Mouse (Mus musculus): ENCODE data around the gene Prickle1. TPM values are rescaled to one million over a fixed set of nuclear protein-coding genes. Genes with fewer than 3 reads are reported as not detected.

Prickle1 gene
- polyA plus RNA-seq, 1 experiment: 1.9 TPM

GRCm38 (mm10) chr15:93627836-93628797, 32.4 kb upstream of the Prickle1 start:
- 52% methylated on average over 21 of the region's 21 CpGs for WGBS
- peak overlapping the region; percentile 12; the same call in 1 of the 2 replicates for H3K4me3 ChIP-seq (ENCODE audit: low read depth, low read length)
- H3K27ac ChIP-seq (ENCODE audit: insufficient read depth, low read depth, low read length): no peak overlapping the region
- H3K4me1 ChIP-seq (ENCODE audit: control insufficient read depth, insufficient read depth, insufficient read length, low read length): no peaks in the 10 kb centered on the region
- H3K27me3 ChIP-seq (ENCODE audit: control insufficient read depth, insufficient read depth, low read length): no peaks in the 10 kb centered on the region
- H3K36me3 ChIP-seq (ENCODE audit: control insufficient read depth, insufficient read depth, low read length): no peaks in the 10 kb centered on the region
- TF ChIP-seq CTCF (IDR thresholded peaks at IDR 0.05; ENCODE audit: extremely low read depth, insufficient read length, insufficient replicate concordance, low read depth, low read length): no peak
- no peak for TF ChIP-seq POLR2A (IDR thresholded peaks at IDR 0.05; ENCODE audit: low read depth, low read length)

- Histone ChIP-seq H3K4me1 (ENCODE audit: control insufficient read depth, insufficient read depth, insufficient read length, low read length) (no peaks in the 10 kb centered on the region), H3K27ac (ENCODE audit: insufficient read depth, low read depth, low read length) (no peak overlapping the region), H3K4me3 (ENCODE audit: low read depth, low read length) (no peak overlapping the region), H3K27me3 (ENCODE audit: control insufficient read depth, insufficient read depth, low read length) (no peaks in the 10 kb centered on the region), H3K36me3 (ENCODE audit: control insufficient read depth, insufficient read depth, low read length) (no peaks in the 10 kb centered on the region)
- 50% methylated on average over 4 of the region's 4 CpGs for WGBS
- TF ChIP-seq CTCF (IDR thresholded peaks at IDR 0.05; ENCODE audit: extremely low read depth, insufficient read length, insufficient replicate concordance, low read depth, low read length): no peak
- no peak for TF ChIP-seq POLR2A (IDR thresholded peaks at IDR 0.05; ENCODE audit: low read depth, low read length)
Observed at GRCm38 (mm10) chr15:93619551-93619950, 23.9 kb upstream of the Prickle1 start.

GRCm38 (mm10) chr15:93618442-93619150, 22.9 kb upstream of the Prickle1 start:
- no peak for TF ChIP-seq CTCF (IDR thresholded peaks at IDR 0.05; ENCODE audit: extremely low read depth, insufficient read length, insufficient replicate concordance, low read depth, low read length)
- TF ChIP-seq POLR2A (IDR thresholded peaks at IDR 0.05; ENCODE audit: low read depth, low read length): no peak
- Histone ChIP-seq H3K27me3 (ENCODE audit: control insufficient read depth, insufficient read depth, low read length) (no peaks in the 10 kb centered on the region), H3K36me3 (ENCODE audit: control insufficient read depth, insufficient read depth, low read length) (no peaks in the 10 kb centered on the region), H3K4me3 (ENCODE audit: low read depth, low read length) (no peak overlapping the region), H3K4me1 (ENCODE audit: control insufficient read depth, insufficient read depth, insufficient read length, low read length) (no peaks in the 10 kb centered on the region), H3K27ac (ENCODE audit: insufficient read depth, low read depth, low read length) (no peak overlapping the region)
- WGBS: 67% methylated on average over 6 of the region's 6 CpGs

- TF ChIP-seq CTCF (IDR thresholded peaks at IDR 0.05; ENCODE audit: extremely low read depth, insufficient read length, insufficient replicate concordance, low read depth, low read length) (no peak), POLR2A (IDR thresholded peaks at IDR 0.05; ENCODE audit: low read depth, low read length) (no peak)
- no peaks in the 10 kb centered on the region for H3K36me3 ChIP-seq (ENCODE audit: control insufficient read depth, insufficient read depth, low read length)
- no peak overlapping the region for H3K27ac ChIP-seq (ENCODE audit: insufficient read depth, low read depth, low read length)
- WGBS: 94% methylated on average over 4 of the region's 4 CpGs
- no peak overlapping the region for H3K4me3 ChIP-seq (ENCODE audit: low read depth, low read length)
- H3K4me1 ChIP-seq (ENCODE audit: control insufficient read depth, insufficient read depth, insufficient read length, low read length): no peaks in the 10 kb centered on the region
- no peaks in the 10 kb centered on the region for H3K27me3 ChIP-seq (ENCODE audit: control insufficient read depth, insufficient read depth, low read length)
Observed at GRCm38 (mm10) chr15:93616277-93616676, 20.6 kb upstream of the Prickle1 start.

GRCm38 (mm10) chr15:93615031-93615430, 19.3 kb upstream of the Prickle1 start:
- no peak overlapping the region for H3K27ac ChIP-seq (ENCODE audit: insufficient read depth, low read depth, low read length)
- TF ChIP-seq CTCF (IDR thresholded peaks at IDR 0.05; ENCODE audit: extremely low read depth, insufficient read length, insufficient replicate concordance, low read depth, low read length): no peak
- TF ChIP-seq POLR2A (IDR thresholded peaks at IDR 0.05; ENCODE audit: low read depth, low read length): no peak
- WGBS: 71% methylated on average over 3 of the region's 3 CpGs

GRCm38 (mm10) chr15:93613606-93614005, 17.9 kb upstream of the Prickle1 start:
- 60% methylated on average over 3 of the region's 3 CpGs for WGBS
- TF ChIP-seq CTCF (IDR thresholded peaks at IDR 0.05; ENCODE audit: extremely low read depth, insufficient read length, insufficient replicate concordance, low read depth, low read length): no peak
- TF ChIP-seq POLR2A (IDR thresholded peaks at IDR 0.05; ENCODE audit: low read depth, low read length): no peak
- Histone ChIP-seq H3K4me1 (ENCODE audit: control insufficient read depth, insufficient read depth, insufficient read length, low read length) (no peaks in the 10 kb centered on the region), H3K4me3 (ENCODE audit: low read depth, low read length) (no peak overlapping the region), H3K36me3 (ENCODE audit: control insufficient read depth, insufficient read depth, low read length) (no peaks in the 10 kb centered on the region), H3K27me3 (ENCODE audit: control insufficient read depth, insufficient read depth, low read length) (no peaks in the 10 kb centered on the region), H3K27ac (ENCODE audit: insufficient read depth, low read depth, low read length) (no peak overlapping the region)

More at GRCm38 (mm10) chr15:93615031-93615430, 19.3 kb upstream of the Prickle1 start:
- Histone ChIP-seq H3K36me3 (ENCODE audit: control insufficient read depth, insufficient read depth, low read length) (no peaks in the 10 kb centered on the region), H3K27me3 (ENCODE audit: control insufficient read depth, insufficient read depth, low read length) (no peaks in the 10 kb centered on the region), H3K4me1 (ENCODE audit: control insufficient read depth, insufficient read depth, insufficient read length, low read length) (no peaks in the 10 kb centered on the region), H3K4me3 (ENCODE audit: low read depth, low read length) (no peak overlapping the region)

Measured in small intestine, adult 2 months (tissue).